Mouse (Mus musculus): ENCODE measurements at regions not wholly inside any gene's neighbourhood (a gene's known extent, or its start where the extent isn't known, plus 50 kb on each side); places are given as distances from the start of the nearest gene placed in this dataset.

DNA sequence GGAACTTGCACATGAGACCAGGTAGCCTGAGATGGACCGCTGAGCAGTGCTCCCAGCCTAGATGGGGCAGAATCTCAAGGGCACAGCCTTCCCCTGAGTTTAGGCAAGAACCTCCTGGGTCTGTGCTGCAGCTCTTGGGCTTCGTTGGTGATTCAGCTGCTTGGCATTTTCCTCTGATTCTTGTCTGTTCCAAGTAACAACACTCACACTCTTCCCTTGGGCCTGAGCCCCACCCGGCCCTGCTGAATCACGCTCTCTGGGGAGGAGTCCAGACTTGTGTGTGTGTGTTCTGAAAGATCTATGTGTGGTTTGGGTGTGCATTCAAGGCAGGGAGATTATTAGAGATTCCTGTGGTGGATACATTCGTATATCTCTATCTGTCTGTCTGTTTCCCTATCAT, 517.4 kb upstream of the Tbx3 start:
- DNase-seq = no peak

GRCm38 (mm10) chr5:119156638-119157037, 513.8 kb upstream of the Tbx3 start:
- DNase-seq = no peak

GRCm38 (mm10) chr5:119158171-119158570, 512.3 kb upstream of the Tbx3 start:
- DNase-seq = no peak

GRCm38 (mm10) chr5:119162132-119162675, 508.3 kb upstream of the Tbx3 start:
- no peak for DNase-seq

- peak; percentile 56 to 58 for DNase-seq
Observed at GRCm38 (mm10) chr5:119167718-119168117, 502.8 kb upstream of the Tbx3 start.

DNA sequence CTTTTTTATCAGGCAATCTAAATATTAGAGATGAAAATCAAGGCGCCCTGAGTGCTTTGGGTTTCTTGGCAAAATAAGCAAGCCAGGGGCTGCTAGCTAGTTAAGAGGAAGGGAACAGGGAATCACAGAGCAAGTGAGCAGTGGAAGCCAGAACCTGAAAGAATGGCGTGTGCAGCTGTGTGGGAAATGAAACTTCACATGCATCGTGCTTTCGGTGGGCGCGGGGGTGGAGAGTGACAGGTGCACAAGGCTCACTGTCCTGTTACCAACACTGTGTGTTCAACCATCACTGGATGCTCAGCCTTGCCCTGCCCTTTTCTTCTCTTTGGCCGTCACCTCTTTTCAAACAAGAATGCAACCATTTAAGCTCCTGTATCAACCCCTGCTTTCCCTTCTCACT, 501.2 kb upstream of the Tbx3 start:
- no peak for DNase-seq

GRCm38 (mm10) chr5:119171626-119172025, 498.8 kb upstream of the Tbx3 start:
- DNase-seq = no peak

DNA sequence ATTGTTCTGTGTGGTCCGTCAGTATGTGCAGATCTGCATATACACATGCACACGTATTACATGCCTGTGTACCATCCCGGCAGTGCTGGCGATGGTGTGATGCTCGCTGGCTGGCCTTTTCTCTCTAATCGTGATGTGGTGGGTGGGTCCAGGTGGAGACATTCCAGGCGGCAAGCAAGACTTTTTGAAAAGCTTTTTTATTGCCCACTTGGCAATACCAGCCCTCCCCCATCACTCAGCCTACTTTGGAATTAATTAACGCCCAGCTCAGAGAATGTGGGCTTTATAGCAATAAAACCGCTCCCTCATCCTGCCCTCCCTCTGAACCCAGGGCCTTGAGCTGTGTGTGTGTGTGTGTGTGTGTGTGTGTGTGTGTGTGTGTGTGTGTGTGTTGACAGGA, 491.7 kb upstream of the Tbx3 start:
- no peak for DNase-seq

DNA sequence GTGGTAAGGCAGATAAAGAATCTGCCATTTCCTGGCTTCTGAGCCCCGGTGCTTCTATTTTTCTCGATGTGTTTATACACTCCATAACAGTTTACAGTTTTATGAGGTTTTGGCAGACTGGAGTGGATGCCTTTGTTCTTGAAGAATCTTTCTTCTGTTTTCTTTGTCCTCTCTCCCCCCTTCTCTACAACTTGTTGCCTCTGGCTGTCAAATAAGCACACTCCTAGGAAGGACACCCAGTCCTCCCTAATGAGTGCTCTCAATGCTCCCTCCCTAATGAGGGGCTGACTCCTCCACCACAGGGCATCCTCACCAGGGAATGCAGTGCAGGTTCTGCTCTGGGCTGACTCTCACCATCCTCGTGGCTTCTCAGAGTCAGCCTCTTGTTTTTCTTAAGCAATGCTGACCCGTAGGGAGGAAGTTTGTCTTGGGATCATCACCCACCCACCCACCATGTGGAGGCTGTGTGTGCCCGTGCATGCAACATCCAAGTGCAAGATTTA, 486.9 kb upstream of the Tbx3 start:
- no peak for DNase-seq

GRCm38 (mm10) chr5:119186611-119187010, 483.9 kb upstream of the Tbx3 start:
- no peak for DNase-seq

GRCm38 (mm10) chr5:119188476-119188875, 482.0 kb upstream of the Tbx3 start:
- DNase-seq = no peak

GRCm38 (mm10) chr5:119193699-119194681, 476.5 kb upstream of the Tbx3 start:
- no peak for DNase-seq

DNA sequence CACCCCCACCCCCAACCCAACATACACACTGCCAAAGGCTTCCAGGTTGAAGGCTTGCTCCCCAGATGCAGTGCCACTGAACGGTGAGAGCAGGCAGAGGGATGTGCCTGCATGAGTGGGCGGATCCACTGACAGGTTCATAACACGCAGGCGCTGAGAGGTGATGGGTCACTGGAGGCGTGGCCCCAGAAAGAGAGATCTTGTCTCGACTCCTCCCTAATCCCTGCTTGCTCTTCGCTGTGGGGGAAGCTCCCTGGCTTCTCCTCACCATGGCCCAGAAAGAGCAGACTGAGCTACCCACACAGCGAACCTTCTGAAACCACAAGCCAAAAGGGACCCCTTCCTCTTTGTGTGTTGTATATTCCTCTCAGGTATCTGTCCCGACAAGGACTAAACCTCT, 470.6 kb upstream of the Tbx3 start:
- DNase-seq = no peak

- DNase-seq = no peak
Observed at GRCm38 (mm10) chr5:119201251-119201650, 469.2 kb upstream of the Tbx3 start.

- no peak for DNase-seq
Observed at GRCm38 (mm10) chr5:119204736-119205135, 465.7 kb upstream of the Tbx3 start.

DNA sequence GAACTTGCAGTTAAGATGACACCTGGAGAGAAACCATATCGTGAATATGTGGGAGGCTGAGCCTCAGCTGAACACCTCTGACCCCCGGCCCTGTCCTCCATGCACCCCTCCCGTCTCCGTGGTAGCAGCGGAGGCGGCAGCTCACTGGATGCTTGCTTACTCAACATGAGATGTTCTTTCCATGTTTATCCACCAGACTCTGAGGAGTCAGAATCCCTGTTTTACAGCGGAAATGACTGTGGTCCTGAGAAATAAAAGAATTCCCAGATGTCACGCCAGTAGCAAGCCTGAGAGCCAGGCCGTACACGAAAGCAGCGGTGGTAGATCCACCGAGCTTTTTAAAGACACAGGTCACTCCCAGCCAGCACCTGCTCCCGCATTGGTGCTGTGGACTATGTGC, 462.4 kb upstream of the Tbx3 start:
- DNase-seq = no peak

DNA sequence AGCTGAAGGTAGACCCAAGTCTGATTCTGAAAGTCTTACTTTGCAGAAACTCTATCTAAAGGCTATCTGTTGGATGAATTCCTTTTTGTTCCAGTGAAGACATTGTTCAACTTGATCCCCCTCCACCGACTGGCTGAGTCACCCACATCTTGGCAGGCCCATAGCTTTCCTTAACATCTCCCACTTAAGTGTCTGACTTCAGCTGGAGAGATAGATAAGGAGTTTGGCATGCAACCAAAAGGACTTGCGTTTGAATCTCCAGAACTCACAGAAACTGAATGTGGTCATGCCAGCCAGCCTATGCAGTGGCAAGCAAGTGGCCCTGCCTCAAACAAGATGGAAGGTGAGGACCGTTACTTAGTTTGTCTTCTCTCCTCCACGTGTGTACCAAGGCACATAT, 457.3 kb upstream of the Tbx3 start:
- DNase-seq = no peak

DNA sequence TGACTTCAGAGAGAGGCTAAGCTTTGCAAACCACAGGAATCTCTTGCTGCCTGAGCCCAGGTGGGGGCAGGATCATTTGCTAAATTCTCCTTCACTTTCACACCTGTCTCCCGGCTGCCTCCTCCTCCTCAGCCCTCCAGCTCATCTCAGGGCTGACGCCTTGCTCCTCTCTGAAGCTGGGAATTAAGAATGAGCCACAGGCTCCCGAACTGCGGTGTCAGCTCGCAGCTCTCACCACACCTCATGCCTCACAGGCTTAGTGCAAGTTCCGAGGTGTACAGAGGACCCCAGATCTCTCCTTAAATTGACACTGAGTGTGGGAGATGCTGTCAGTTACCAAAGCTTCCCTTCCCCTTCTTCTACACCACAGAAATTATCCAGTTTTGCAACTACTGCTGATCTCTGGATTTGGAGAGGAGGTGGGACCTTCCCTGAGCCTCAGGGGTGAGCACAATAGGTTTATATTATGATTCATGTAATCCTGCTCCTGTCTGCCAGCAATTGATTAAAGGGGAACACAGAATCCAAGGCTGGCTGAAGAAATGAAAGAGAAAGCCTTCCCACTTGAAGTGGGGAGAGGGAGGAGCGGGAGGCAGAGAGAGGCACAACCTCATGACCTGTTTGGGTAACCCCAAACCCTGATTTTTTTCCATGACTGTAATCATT, 456.6 kb upstream of the Tbx3 start:
- no peak for DNase-seq

GRCm38 (mm10) chr5:119214937-119215336, 455.5 kb upstream of the Tbx3 start:
- DNase-seq = no peak

DNA sequence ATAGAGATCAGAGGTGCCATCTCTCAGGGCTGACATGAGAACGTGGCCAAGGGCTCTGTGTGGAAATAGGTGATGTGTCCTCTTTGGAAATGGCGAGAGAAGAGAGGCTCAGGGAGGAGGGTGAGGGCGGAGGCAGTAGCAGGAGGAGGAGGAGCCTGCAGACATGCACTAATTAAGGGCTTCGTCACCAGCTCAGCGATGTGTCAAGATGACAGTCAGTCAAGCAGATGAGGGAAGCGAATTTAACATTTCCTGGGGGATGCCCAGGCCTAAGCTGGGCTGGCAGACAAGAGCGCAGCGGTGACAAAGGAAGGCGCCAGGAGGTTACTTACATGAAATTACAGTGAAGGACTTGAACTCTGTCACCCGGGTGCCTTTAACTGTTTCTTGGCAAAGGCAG, 455.1 kb upstream of the Tbx3 start:
- no peak for DNase-seq

DNA sequence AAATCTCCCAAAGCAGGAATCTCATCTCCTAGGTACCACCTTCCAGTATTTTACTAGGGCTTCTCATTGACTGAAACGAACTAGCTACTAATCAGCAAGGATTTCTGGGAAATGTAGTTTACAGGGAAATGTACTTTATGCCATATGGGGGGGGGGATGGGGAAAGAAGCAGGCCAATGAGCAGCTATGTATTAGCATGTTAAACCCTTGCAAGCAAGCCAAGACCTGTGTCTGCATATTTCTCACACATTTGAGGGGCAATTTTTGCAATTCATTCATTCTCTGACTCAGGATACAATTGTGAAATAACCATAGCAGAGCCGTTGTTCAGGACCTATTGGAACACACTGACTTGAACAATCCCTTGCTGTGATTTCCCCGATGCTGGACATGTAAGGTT, 454.3 kb upstream of the Tbx3 start:
- no peak for DNase-seq

GRCm38 (mm10) chr5:119217077-119217476, 453.4 kb upstream of the Tbx3 start:
- no peak for DNase-seq

- no peak for DNase-seq
Observed at GRCm38 (mm10) chr5:119228691-119229090, 441.8 kb upstream of the Tbx3 start.

GRCm38 (mm10) chr5:119232941-119233340, 437.5 kb upstream of the Tbx3 start:
- DNase-seq = peak; percentile 56 to 61
